Mouse (Mus musculus): ENCODE data around the gene Nkapl.

Gene Nkapl

DNA sequence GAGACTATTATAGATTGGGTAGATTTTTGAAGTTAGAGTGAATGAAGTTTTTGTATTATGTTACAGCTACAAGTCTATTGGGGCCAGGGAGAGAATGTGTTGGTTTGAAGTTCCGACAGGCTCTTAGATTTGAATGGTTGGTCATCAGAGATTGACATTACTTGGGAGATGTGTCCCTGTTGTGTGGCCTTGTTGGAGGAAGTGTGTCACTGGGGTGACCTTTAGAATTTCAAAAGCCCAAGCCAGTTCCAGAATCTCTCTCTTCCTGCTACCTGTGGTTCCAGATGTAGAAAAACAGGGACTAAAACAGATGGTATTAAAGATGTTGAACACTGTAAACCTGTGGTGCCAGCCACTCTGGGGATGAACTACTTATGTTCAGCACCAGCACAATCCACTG is 40.7 kb downstream of the Nkapl start:
- no peak for DNase-seq (ENCODE audit: low spot score)

DNA sequence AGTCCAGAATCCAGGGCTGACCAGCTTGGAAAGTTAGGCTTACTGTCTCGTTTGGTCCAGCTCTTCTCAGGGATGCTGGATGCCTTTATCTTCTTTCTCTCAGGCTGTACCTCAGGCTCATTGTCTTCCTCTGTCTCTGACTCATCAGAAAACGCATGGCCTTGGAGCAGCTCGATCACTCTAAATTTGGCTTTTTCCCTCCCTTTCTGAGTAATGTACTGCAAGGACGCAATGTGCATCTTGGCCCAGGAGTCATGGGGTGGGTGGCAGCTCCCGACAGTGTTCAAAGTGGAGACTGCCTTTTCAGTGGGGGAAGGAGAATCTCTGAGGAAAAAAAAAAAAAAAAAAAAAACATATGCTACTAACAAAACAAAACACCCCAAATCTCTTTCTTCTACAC is 45.0 kb downstream of the Nkapl start:
- DNase-seq (ENCODE audit: low spot score) = no peak

DNA sequence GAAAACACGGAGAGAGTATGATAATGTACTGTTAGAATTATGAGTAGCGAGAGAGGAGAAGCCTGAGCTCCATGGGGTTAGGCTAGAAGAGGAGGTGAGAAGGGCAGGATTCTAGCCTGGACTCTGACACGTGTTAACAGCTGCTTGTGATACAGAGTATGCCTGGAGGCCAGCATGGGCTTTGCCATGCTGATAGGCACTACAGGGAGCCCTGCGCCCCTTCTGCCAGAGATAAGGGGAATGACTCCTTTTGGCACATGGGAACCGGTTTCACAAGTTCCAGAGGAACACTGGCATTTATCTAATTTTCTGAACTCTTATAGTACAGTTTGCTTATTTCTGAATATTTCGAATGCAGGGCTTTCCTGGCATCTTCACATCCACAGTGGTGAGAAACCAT is 49.4 kb downstream of the Nkapl start:
- no peak for DNase-seq (ENCODE audit: low spot score)

DNA sequence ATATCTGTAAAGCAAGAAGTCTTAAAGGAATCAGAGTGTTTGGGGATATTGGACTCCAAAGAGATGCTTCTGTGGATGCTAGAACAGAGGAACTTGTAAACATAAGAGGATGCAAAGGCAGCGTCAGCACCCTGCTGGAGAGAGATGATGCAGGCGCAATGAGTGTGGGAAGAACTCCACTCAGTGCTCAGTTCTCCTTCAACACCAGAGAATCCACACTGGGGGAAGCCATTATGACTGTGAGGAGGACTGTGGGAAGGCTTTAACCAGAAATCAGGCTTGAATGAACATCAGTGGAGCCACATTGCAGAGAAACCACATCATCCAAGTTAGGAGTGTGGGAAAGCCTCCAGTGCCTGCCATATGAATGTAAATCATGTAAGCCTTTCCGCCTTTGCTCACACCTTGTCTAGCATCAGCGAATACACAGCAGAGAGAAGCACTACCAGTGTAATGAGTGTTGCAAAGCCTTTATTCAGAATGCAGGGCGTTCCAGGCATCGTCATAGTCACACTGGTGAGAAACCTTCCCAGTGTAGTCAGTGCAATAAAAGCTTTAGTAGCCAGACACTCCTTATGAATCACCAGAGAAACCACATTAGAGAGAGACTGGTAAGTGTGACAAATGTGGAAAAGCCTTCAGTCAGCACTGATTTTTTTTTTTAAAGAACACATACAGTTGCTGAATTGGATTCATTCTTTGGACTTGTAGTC is 50.9 kb downstream of the Nkapl start:
- no peak for DNase-seq (ENCODE audit: low spot score)
